Mouse (Mus musculus): ENCODE data around the gene Armc6. TPM values are rescaled to one million over a fixed set of nuclear protein-coding genes. Genes with fewer than 3 reads are reported as not detected.
A peak's percentile ranks its signal among the peaks of the same experiment; 100 is the strongest.

Armc6 gene
- polyA plus RNA-seq (2015; fragmentation: Nextera tagmentation; extraction: Ambion mirVana) = 25.3 and 27.0 TPM in 2 replicates

DNA sequence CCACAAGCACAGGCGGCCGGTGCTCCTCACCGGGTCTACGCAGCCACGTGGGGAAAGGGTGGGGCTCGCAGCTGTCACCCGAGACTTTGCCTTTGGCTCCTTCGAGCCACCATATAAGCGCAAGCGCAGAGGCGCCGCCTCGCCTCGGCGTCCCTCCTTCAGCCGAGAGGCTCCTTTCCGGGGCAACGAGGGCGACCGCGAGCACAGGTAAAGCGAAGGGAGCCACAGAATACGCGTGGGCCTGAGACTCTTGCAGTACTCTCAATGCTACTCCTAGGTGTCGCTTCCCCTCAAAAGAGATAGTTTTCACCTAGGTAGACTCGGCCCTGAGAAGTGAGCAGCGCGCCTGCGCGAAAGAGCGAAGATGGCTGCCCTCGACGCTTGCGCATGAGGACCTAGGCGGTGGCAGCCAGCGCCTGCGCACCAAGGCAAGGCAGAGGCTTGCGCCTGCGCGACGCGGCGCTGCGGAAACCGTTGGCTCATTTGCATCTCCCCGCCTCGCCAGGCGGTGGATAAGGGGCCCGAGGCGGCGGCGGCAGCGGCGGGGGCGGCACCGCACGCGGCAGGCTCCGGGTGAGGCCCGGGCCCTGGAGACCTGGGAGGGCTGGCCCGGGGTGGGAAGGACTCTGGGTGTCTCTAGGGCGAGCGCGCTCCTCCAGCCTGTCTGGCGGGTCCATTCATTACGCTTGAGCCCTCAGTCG lies at the start of gene Armc6, which contains the start of gene Sugp2:
TSS of gene Armc6 (minus strand) at position 387 of the 701 bp plus-strand sequence.
TSS of gene Sugp2 (plus strand) at position 147 of the 701 bp plus-strand sequence.
- Histone ChIP-seq H3K9me3 (replicated peaks; ENCODE audit: control insufficient read depth, low read length) (no peaks in the 10 kb centered on the region), H3K4me3 (replicated peaks; ENCODE audit: low read length) (peak within 1 kb of the TSS; percentile 77), H3K36me3 (ENCODE audit: control insufficient read depth, insufficient read depth, low read length) (peaks cover 12% of the 10 kb centered on the region; the same call in 1 of the 2 replicates), H3K27ac (ENCODE audit: low read length) (peak within 1 kb of the TSS; percentile 95), H3K9ac (ENCODE audit: low read length) (peak within 1 kb of the TSS; percentile 89), H3K27me3 (ENCODE audit: control insufficient read depth, insufficient read depth, low read length) (no peaks in the 10 kb centered on the region), H3K4me1 (ENCODE audit: control insufficient read depth, insufficient read depth, low read length) (peaks cover 17% of the 10 kb centered on the region), H3K4me2 (ENCODE audit: low read depth, low read length) (peak within 1 kb of the TSS; percentile 97)
- peak; percentile 98 for ATAC-seq (ENCODE audit: insufficient read depth, low FRiP score)
- under 1% methylated on average over 67 of the region's 67 CpGs for WGBS

DNA sequence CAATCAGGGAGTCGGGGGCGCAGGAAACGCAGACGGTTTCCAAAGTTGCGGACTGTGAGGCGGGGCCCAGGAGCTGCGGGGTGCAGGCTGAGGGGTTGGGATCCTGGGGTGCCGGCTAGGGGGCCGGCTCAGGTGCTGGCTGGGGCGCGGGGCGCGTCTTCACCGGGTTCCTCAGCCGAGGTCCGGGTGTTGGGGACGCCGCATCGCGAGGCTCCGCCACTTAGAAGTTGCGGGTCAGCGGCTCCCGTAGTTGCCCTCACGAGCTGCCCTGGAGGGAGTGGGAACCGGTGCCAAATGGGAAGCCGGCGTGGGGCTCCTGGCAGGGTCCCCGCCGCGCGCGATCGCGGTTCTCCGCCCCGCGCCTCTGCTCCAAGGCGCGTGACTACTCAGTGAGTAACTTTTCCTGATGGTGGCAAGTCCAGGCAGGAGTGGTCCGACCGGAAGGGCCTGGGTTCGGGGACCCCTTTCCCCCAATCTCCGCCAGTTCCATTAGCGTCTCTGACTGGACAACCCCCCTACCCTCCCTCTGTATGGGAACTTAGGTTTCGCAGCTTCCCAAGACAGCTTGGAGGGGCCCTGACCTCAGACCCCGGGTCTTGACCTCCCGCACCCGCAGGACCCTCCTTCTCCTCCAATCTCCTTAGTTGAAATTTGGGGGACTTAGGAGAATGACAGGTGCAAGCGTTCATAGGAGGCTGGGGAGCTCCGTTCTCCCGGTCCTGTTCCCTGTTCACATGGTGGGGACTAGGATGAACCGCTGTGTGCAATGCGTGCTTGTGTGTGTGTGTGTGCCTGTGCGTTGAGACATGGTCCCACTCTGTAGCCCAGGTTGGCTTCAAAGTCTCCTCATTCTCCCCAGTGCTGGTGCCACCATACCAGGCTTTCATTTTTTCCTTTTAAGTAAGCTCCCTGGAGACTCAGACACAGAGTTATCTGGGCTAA lies 49.1 kb upstream of the Armc6 start:
- no peaks in the 10 kb centered on the region for H3K27me3 ChIP-seq (ENCODE audit: control insufficient read depth, insufficient read depth, low read length)
- H3K4me2 ChIP-seq (ENCODE audit: low read depth, low read length) = peak overlapping the region; percentile 89
- under 1% methylated on average over 55 of the region's 55 CpGs for WGBS
- H3K9me3 ChIP-seq (replicated peaks; ENCODE audit: control insufficient read depth, low read length) = no peaks in the 10 kb centered on the region; the same call in 1 of the 2 replicates
- ATAC-seq (ENCODE audit: insufficient read depth, low FRiP score) = peak; percentile 53; the same call in 1 of the 2 replicates
- H3K36me3 ChIP-seq (ENCODE audit: control insufficient read depth, insufficient read depth, low read length) = peaks cover 19% of the 10 kb centered on the region
- H3K27ac ChIP-seq (ENCODE audit: low read length) = peak overlapping the region; percentile 74
- peaks cover 2% of the 10 kb centered on the region; the same call in 1 of the 2 replicates for H3K4me1 ChIP-seq (ENCODE audit: control insufficient read depth, insufficient read depth, low read length)
- peak overlapping the region; percentile 92 for H3K9ac ChIP-seq (ENCODE audit: low read length)
- H3K4me3 ChIP-seq (replicated peaks; ENCODE audit: low read length) = peak overlapping the region; percentile 87

DNA sequence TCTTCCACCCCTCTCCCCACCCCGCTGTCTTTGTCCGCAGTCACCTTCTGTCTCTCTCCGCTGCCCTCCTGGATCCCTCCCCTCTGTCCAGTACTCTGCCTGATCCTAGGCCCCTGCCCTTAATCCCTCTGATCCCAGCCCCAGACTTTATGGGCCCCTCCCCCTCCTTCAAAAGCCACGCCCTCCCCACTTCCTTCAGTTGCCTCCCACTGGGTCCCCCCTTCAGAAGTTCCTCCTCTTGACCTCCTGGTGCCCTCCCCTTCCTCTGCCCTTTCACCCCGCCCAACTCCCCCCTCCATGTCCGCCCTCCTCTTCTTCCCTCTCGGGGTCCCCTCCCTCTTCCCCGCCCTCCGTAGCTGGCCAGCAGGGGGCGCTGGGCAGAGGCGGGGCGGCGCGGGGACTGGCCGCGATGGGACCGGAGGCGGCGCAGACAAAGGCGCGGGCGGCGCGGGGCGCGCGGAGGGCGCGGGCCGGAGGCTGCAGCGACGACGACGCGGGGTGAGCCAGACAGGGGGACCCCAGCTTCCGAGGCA lies 48.4 kb upstream of the Armc6 start, which contains the start of gene Homer3:
TSS of gene Homer3 (plus strand) at position 225 of the 533 bp plus-strand sequence.
- Histone ChIP-seq H3K4me2 (ENCODE audit: low read depth, low read length) (peak within 1 kb of the TSS; percentile 89), H3K27me3 (ENCODE audit: control insufficient read depth, insufficient read depth, low read length) (no peaks in the 10 kb centered on the region), H3K27ac (ENCODE audit: low read length) (peak within 1 kb of the TSS; percentile 74), H3K4me3 (replicated peaks; ENCODE audit: low read length) (peak within 1 kb of the TSS; percentile 87), H3K9ac (ENCODE audit: low read length) (peak within 1 kb of the TSS; percentile 92), H3K9me3 (replicated peaks; ENCODE audit: control insufficient read depth, low read length) (no peaks in the 10 kb centered on the region; the same call in 1 of the 2 replicates), H3K36me3 (ENCODE audit: control insufficient read depth, insufficient read depth, low read length) (peaks cover 19% of the 10 kb centered on the region), H3K4me1 (ENCODE audit: control insufficient read depth, insufficient read depth, low read length) (peaks cover 8% of the 10 kb centered on the region)
- WGBS = 2% methylated on average over 36 of the region's 36 CpGs
- ATAC-seq (ENCODE audit: insufficient read depth, low FRiP score) = peak; percentile 87

DNA sequence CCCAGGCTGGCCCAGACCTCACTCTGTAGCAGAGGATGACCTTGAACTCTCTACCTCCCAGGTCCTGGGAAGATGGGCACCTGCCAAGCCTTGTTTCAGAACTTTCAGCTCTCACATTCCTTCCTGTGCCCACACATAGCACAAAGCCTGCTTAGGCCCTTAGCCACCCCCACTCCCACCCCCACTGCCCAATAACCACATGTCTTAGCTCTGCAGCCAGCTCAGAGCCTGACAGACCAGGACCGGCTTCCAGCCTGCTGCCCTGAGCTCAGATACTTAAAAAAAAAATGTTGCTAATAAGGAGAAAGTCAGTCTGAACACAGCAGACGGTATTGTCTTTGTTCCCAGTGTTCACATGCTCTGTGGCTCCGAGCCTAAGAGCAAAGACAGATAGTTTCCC lies 46.7 kb upstream of the Armc6 start:
- Histone ChIP-seq H3K9me3 (replicated peaks; ENCODE audit: control insufficient read depth, low read length) (no peaks in the 10 kb centered on the region), H3K4me1 (ENCODE audit: control insufficient read depth, insufficient read depth, low read length) (peaks cover 8% of the 10 kb centered on the region), H3K4me3 (replicated peaks; ENCODE audit: low read length) (no peak overlapping the region), H3K27me3 (ENCODE audit: control insufficient read depth, insufficient read depth, low read length) (no peaks in the 10 kb centered on the region), H3K9ac (ENCODE audit: low read length) (peak overlapping the region; percentile 28; the same call in 1 of the 2 replicates), H3K27ac (ENCODE audit: low read length) (0 out of 2 replicates have a peak overlapping the region, but pooled peaks have one; percentile 11), H3K36me3 (ENCODE audit: control insufficient read depth, insufficient read depth, low read length) (peaks cover 7% of the 10 kb centered on the region), H3K4me2 (ENCODE audit: low read depth, low read length) (no peak overlapping the region)
- WGBS = 35% methylated on average over 3 of the region's 3 CpGs
- no peak for ATAC-seq (ENCODE audit: insufficient read depth, low FRiP score)

DNA sequence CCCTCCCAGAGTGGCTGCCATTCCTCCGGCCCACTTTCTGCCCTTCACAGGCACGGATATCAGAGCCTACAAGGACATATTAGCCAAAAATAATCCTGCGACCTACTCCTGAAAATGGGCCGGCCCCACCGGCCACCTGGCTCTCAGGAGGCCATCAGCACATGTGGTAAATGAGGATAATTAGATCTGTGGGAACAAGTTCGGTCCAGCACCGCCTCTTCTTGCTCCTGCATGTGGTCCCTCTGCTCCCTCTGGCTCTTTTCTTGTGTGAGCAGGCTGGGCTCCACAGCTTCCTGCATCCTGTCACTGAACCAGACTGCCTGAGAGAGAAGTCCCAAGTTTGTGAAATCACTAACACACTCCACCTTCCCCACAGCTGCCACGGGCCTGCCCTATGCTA lies 45.0 kb upstream of the Armc6 start:
- H3K36me3 ChIP-seq (ENCODE audit: control insufficient read depth, insufficient read depth, low read length) = no peaks in the 10 kb centered on the region
- H3K9me3 ChIP-seq (replicated peaks; ENCODE audit: control insufficient read depth, low read length) = no peaks in the 10 kb centered on the region
- peak overlapping the region; percentile 43; the same call in 1 of the 2 replicates for H3K9ac ChIP-seq (ENCODE audit: low read length)
- H3K27ac ChIP-seq (ENCODE audit: low read length) = no peak overlapping the region
- H3K4me1 ChIP-seq (ENCODE audit: control insufficient read depth, insufficient read depth, low read length) = peaks cover 6% of the 10 kb centered on the region
- no peaks in the 10 kb centered on the region for H3K27me3 ChIP-seq (ENCODE audit: control insufficient read depth, insufficient read depth, low read length)
- 55% methylated on average over 8 of the region's 8 CpGs for WGBS
- H3K4me2 ChIP-seq (ENCODE audit: low read depth, low read length) = no peak overlapping the region
- ATAC-seq (ENCODE audit: insufficient read depth, low FRiP score) = no peak
- no peak overlapping the region for H3K4me3 ChIP-seq (replicated peaks; ENCODE audit: low read length)

DNA sequence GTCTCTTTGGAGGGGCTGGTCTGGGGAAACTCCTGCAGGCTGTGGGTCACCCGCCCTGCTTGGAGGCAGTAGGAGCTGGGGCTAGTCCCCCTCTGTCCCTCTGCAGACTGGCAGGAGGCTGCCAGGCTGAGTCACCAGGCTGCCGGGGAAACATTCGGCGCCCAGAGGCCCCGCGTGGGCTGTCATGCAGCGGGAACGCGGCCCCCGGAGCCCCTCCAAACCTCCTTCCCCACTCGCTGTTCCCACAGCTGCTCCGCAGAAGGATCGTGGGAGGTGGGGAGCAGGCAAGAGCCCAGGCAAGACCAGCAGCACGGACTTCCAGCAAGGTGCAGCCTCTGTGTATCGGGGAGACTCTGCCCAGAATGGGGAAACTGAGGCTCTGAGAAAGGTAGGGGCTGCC lies 43.9 kb upstream of the Armc6 start:
- 48% methylated on average over 15 of the region's 15 CpGs for WGBS
- no peak for ATAC-seq (ENCODE audit: insufficient read depth, low FRiP score)

DNA sequence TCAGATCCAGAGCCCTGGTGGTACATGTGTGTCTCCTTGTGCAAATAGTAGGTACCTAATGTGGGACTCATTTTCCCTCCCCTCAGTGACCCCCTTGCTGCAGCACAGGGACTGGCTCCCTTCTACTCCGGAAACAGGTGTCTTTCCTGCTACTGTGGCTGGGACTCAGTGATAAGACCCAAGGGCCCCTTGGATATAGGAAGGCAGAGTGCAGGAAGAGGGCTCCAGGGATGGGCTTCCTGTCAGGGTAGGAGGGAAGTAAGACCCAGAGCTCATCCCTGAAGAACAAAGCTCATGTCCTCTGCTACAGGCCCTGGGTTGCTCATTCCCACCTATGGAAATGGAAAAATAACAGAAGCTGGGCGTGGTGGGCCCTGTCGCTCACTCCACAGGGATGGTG lies 42.2 kb upstream of the Armc6 start:
- ATAC-seq (ENCODE audit: insufficient read depth, low FRiP score) = no peak

More for the DNA sequence above, 43.9 kb upstream of the Armc6 start:
- Histone ChIP-seq H3K4me1 (ENCODE audit: control insufficient read depth, insufficient read depth, low read length) (peaks cover 6% of the 10 kb centered on the region; the same call in 1 of the 2 replicates), H3K27ac (ENCODE audit: low read length) (no peak overlapping the region), H3K4me2 (ENCODE audit: low read depth, low read length) (no peak overlapping the region), H3K9ac (ENCODE audit: low read length) (peak overlapping the region; percentile 43; the same call in 1 of the 2 replicates), H3K4me3 (replicated peaks; ENCODE audit: low read length) (no peak overlapping the region), H3K9me3 (replicated peaks; ENCODE audit: control insufficient read depth, low read length) (no peaks in the 10 kb centered on the region), H3K36me3 (ENCODE audit: control insufficient read depth, insufficient read depth, low read length) (no peaks in the 10 kb centered on the region), H3K27me3 (ENCODE audit: control insufficient read depth, insufficient read depth, low read length) (no peaks in the 10 kb centered on the region)

DNA sequence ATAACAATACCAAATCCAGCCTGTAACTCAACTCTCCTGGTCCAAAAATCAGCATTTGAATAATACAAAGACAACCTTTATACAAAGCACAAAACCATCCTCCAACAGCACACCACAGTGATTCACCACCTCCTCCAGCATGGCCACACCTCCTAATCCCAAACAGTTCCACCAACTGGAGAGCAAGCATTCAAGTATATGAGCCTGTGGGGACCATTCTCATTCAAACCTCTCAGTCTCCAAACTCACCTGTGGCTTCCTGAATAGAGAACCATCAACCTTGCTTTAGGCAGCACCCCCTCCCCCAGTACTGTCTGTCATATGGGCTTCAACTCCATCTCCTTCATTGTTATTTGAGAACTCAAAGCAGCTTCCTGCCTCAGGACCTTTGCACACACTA lies 40.1 kb upstream of the Armc6 start:
- no peak for ATAC-seq (ENCODE audit: insufficient read depth, low FRiP score)
- H3K4me2 ChIP-seq (ENCODE audit: low read depth, low read length) = no peak overlapping the region
- no peaks in the 10 kb centered on the region for H3K9me3 ChIP-seq (replicated peaks; ENCODE audit: control insufficient read depth, low read length)
- no peak overlapping the region for H3K9ac ChIP-seq (ENCODE audit: low read length)
- H3K27me3 ChIP-seq (ENCODE audit: control insufficient read depth, insufficient read depth, low read length) = no peaks in the 10 kb centered on the region
- no peak overlapping the region for H3K4me3 ChIP-seq (replicated peaks; ENCODE audit: low read length)
- no peak overlapping the region for H3K27ac ChIP-seq (ENCODE audit: low read length)
- H3K4me1 ChIP-seq (ENCODE audit: control insufficient read depth, insufficient read depth, low read length) = peaks cover 11% of the 10 kb centered on the region; the same call in 1 of the 2 replicates
- H3K36me3 ChIP-seq (ENCODE audit: control insufficient read depth, insufficient read depth, low read length) = no peaks in the 10 kb centered on the region

More for the DNA sequence above, 42.2 kb upstream of the Armc6 start:
- whole genome bisulfite sequencing = 82% methylated on average over 3 of the region's 3 CpGs
- Histone ChIP-seq H3K9me3 (replicated peaks; ENCODE audit: control insufficient read depth, low read length) (no peaks in the 10 kb centered on the region), H3K27me3 (ENCODE audit: control insufficient read depth, insufficient read depth, low read length) (no peaks in the 10 kb centered on the region), H3K27ac (ENCODE audit: low read length) (no peak overlapping the region), H3K4me3 (replicated peaks; ENCODE audit: low read length) (no peak overlapping the region), H3K36me3 (ENCODE audit: control insufficient read depth, insufficient read depth, low read length) (no peaks in the 10 kb centered on the region), H3K4me2 (ENCODE audit: low read depth, low read length) (no peak overlapping the region), H3K4me1 (ENCODE audit: control insufficient read depth, insufficient read depth, low read length) (peaks cover 11% of the 10 kb centered on the region; the same call in 1 of the 2 replicates), H3K9ac (ENCODE audit: low read length) (no peak overlapping the region)
